Mouse (Mus musculus) right cerebral cortex, postnatal 10 days (tissue): ENCODE results near the gene Cntrob.
"Not testable (repeated sequence)": the region's sequence is repeated elsewhere in the genome, so short reads cannot be mapped to it uniquely, and the experiment has no call there.

ENCODE experiments used
- DNase-seq, 2 experiments: peaks; one replicate each; pipeline ENCODE4 v3.0.0; 2021; ENCODE audit warnings: low spot score in 2 of 2

Cntrob gene

DNA sequence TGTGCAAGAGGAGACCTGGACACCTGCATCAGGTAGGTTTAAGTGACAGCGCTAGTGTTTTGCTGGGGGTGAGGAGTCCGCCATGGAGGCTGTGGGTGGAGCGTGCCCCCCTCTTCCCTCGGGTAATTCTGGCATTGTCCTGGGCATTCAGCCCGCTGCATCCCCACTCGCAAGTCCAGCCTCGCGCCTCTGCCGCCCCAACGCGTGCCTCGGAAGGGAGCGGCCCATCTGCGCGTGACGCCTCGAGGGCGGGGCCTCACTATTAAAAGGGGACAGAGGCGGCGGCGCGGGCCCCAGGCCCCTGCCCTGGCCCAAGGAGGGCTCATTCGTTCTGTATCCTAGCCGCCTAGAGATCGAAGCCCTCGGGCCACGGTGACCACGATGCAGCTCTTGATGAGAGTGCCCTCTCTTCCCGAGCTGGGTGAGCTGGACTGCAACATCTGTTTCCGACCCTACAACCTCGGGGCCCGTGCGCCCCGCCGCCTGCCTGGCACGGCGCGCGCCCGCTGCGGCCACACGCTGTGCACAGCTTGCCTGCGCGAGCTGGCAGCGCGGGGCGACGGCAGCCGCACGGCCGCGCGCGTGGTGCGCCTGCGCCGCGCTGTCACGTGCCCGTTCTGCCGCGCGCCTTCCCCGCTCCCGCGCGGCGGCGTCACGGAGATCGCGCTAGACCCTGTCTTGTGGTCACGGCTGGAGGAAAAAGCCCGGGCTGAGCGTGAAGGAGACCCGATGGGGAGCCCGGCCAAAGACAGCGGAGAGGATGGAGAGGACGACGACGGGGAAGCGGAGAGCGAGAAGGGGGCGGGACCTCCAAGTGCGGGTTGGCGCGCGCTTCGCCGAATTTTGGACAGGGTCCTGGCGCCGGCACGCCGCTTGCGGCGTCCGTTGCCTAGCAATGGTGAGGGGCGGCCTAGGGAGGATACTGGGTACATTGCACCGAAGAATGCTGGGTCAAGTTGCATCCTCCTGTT lies 16.9 kb upstream of the Cntrob start, which contains the start of gene Rnf227:
Rnf227 (plus strand) TSS at position 301 of the 971 bp plus-strand sequence.
- peak; percentile 83 to 87 for DNase-seq

DNA sequence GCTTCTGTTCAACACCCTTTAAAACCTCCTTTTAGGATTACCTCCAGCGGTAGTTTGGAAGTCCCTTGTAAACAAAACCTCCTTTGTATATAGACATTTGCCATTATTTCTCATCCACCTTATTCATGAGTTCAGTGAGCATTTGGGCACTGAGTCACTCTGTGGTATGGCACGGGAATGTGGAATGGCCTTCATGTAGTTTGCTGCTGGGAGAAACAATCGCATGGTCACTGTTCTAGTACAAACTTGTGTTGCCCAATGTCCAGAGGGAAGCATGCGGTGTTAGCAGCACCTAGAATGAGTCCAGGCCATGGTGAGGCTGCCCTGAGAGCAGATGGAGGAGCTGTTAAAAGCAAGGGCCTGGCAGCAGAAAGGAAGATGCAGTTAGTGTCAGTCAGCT lies 11.2 kb upstream of the Cntrob start:
- no peak for DNase-seq

DNA sequence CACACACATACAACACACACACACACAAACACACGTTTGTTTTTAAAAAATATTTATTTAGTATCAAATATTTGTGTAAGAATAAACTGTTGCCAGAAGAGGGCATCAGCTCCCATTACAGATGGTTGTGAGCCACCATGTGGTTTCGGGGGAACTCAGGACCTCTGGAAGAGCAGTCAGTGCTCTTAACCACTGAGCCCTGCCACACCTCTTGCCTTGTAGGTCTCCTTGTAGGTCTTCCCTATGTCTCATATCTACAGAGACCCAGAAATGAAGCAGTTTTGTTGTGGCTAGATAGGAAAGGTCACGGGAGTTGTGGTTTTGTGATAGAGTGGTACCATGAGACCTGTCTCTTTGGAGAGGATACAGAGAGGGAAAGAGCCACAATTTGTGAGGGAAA lies 10.3 kb upstream of the Cntrob start:
- no peak for DNase-seq

DNA sequence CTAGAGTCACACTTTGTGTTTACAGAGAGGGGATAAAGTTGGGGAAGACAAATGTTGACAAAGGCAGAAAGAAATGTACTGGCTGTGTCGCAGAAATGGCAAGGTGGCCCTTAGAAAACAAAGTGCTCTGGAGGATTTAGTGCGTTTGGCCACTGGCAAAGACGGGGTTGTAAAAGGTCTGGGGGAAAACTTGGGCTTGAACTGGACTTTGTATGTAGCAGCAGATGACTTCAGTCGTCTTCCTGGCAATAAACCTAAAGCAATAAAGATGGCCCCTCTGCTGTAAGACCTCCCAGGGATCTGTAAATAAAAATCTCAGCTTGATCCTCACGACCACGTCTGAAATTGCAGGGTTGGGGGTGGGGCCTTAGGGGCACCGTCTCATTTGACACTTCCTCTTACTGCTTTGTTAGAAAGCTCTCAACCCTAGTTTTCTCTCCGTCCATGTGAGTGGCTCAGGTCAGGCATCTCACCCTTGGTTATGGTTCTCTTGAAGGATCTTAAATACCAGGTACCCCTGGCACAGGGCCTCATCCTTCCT lies 9.2 kb upstream of the Cntrob start:
- DNase-seq = no peak

DNA sequence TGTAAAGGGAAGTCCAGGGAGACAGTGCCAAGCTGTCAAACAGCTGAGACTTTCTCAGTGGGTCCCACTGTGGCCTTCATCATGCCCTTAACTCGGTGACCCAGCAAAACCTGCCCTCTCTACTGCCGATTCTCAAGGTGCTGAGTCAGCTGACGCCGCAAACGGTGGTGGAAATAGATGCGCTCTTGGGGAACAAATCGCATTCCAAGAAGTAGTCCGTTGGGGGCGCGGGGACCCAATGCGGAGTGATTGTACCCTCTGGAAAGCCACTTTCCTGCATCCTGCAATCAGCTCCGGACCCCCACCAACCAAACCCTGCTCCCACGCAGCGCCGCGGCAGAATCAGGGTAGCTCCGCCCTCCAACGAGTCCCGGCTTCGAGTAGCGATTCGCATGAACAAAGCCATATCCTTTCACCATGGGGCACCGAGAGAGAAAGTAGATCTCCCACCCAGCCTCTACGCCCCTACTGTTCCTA lies 8.4 kb upstream of the Cntrob start:
- DNase-seq = peak; percentile 93

DNA sequence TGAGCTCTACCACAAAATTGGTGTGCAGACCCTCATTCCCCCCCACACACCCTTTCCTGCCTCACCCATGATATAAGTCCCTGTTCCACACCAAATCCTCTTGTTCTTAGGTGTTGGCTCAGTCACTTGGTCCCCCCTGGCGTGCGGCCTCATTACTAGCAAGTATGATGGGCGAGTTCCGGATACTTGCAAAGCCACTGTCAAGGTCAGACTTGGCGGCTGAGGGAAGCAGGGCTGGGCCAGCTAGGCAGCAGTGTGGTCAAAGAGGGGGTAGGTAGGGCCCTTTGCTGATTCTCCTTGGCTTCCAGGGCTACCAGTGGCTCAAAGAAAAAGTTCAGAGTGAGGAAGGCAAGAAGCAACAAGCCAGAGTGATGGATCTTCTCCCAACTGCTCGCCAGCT lies 7.6 kb upstream of the Cntrob start:
- no peak for DNase-seq

DNA sequence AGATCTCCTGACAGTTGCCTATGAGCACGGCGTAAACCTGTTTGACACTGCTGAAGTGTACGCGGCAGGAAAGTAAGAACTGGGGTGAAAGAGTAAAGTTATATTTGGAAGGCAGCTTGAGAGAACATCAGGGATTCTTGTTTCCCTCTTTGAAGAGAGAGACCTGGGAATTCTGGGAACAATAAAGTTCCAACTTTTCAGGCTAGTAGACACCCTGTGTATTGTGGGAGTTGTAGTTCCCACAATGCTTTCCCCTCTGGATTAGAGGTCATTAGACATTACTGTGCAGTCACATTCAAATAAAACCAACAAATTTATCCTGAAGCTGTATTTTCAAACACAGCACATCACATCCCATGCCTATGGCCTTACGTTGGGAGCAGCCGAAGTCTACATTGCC lies 4.9 kb upstream of the Cntrob start:
- no peak for DNase-seq

DNA sequence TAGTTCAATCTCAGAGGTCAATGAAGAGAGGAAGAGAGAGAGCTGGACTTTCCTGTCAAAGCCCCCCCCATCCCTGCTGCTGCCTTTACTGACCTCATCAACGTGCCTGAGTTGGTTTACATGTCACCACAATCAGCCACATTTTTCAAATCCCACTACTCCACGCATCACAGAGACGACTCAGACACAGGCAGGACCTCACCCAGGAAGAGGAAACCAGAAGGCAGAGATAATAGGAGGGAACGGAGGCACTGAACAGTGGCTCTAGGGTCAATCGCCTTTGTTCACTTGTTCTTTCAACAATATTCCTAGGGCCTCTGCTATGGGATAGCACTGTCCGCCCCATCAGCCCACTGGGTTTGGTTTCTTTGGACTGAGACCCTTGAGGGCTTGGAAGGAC lies 4.1 kb upstream of the Cntrob start:
- no peak for DNase-seq

DNA sequence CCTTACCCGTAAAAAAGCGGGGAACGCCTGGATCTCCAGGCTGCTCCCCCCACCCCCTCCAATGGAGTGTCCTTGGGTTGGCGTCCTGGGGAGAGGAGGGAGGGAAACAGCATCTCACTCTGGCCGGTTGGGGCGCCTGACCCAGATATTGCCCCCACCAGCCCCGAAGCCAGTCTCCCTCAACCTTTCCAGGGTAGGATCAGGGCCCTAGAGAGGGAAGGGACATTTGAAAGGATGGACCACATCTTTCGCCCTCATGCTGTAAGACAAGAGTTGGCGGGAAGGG lies 3.5 kb upstream of the Cntrob start:
- no peak for DNase-seq

DNA sequence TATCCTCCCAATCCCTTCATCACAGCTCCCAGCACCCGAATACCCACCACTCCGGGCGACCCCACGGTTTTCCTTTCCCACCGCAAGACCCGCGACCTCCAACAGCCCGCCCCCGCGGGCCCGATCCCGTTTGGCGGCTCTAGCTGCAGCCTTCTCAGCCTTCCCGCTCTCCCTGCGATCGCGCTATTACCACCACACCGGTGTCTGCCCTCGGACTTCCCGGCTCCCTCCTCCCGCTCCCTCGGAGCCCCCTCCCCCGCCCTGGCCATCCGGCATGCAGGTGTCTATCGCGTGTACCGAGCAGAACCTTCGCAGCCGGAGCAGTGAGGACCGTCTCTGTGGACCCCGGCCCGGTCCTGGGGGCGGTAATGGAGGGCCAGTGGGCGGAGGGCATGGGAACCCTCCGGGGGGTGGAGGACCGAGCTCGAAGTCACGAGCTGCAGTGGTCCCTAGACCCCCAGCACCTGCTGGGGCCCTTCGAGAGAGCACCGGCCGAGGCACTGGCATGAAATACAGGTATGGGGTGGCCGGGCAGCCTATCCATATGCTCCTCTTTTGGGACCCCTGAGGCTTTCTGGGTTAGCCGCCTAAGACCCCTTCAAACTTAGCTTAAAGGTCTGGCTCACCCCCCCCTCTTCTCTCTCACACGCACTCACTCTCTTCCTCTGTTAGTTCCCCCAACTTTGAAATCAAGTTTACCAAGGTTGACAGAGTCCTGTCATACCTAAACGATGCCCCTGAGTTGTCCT lies 3.0 kb upstream of the Cntrob start:
- DNase-seq = peak in 1 of 2 experiments; percentile 58

DNA sequence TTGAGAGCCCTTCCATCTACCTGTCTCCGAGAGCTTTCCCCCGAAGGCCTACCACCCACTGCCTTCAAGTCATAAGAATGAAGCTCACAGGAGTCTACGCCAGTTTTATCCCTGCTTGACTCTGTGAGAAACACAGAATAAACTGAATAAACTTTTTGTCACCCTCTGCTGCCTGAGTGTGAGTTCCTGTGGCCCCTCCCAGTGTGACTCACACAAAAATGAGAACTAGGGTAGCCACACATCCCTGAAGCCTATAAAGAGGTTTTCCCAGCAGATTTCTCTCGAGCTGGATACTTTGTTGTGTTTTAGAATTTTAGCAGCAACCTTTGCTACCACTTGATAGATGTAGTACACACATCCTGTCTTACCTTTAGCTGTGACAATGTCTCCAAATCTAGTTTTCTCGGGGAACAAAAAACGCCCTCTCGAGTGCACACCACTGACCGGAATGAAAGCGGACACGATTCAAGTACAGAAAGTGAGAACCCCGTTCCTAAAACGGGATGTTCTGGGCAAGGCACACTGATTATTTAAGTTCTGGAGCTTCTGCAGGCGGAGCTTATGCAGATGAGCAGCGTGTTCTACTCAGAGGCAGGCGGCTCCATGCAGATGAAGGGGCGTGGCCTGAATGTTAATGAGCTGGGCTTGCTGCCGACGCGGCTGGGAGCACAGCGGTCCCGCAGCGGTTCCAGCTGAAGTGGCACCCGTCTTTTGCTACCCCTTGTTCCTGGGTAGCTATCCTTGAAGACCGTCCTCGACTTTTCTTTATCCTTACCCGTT lies 2.2 kb upstream of the Cntrob start, which contains the start of gene Kcnab3:
Kcnab3 (plus strand) TSS at position 631 of the 780 bp plus-strand sequence.
- DNase-seq = peak; percentile 92 to 93

DNA sequence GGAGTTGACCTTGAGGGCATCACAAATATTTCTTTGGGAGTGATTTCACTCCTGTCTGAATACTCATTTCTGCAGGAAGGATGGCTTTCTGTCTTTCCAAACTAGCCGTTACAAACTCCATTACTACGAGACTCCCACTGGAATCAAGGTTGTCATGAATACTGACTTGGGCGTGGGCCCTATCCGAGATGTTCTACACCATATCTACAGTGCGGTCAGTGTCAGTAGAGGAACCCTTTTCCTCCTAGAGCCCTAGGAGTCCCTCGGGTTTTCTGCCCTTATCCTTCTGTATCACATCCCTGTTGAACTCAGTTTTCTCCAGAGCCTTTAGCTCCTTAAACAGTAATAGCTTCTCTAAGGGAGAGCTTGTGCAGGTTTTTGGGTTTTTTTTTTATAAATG lies 1.2 kb upstream of the Cntrob start:
- no peak for DNase-seq

DNA sequence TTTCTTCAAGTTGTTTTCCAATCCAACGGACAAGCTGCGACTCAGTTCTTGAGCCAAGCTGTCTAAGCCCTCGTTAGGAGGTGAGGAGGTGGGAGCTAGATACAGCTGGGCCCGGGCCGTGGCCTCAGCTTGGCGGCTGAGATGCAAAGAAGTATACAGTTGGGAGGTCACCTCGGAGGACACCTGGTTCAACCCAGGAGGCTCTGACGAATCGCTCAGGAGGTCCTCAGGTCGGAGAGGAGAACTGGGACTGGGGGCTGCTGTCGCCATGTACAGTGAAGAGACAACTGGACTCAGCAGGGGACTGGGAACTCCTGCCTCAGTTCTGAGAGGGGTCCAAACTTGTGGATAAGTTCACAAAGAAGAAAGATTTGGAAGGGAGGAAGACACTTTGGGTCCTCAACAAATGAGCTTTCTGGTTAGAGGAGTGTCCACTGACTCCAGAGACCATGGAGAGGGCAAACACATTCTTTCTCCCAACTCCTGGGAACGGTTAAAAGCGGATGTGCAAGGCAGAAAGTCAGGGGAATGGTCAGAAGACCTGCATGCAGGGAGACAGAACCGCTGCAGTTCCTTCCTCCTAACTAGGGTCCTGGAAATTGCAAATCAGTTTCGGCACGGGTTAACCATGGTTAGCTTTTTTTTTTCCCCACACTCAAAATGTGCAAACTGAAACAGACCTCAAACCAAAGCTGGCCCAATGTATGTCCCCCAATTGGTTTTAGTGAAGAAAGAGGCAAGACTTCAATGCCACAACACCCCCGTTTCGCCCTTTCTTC lies 693 bp downstream of the Cntrob start:
- no peak for DNase-seq

DNA sequence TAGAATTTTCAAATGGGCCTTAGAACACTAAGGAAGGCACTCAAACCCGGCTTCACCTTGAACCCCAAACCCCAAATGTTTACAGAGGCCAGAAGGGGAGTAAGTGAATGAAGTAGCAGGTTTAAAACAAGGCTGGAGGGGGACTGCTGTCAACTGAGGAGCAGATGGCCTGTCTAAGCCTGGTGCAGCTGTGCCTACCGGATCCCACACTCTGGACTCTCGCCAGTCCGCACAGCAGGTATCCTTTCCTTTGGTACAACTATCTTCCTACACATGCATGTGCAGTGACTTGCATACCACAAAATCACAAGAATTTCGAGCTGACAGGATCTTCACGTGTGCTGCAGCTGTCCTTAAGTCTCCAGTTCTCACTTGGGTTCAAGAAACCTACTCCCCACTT lies 1.6 kb downstream of the Cntrob start:
- peak in 1 of 2 experiments; percentile 59 for DNase-seq

DNA sequence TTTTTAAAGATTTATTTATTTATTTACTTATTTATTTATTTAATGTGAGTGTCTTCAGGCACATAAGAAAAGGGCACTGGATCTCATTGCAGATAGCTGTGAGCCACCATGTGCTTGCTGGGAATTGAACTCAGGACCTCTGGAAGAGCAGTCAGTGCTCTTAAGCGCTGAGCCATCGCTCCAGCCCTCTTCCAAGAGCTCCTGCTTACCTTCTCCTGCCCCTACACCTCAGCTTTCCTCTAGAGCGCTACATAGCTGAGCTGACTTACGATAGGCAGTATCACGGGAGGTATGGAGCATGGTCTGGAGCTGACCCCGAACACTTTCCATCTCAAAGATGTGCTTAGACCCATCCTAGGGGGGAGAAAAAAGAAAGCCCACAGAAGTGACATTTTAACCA lies 2.0 kb downstream of the Cntrob start:
- DNase-seq = no peak

DNA sequence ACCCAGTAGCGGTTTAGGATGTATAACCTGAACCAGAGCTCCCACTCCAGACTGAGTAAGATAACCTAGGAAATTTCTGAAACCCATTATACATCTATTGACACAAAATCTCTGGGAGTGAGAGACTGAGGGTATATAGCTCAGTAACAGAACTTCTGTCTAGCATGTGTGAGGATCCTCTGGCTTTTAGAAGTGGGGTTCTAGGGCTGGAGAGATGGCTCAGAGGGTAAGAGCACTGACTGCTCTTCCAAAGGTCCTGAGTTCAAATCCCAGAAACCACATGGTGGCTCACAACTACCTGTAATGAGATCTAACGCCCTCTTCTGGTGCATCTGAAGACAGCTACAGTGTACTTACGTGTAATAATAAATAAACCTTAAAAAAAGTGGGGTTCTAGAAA lies 5.6 kb downstream of the Cntrob start:
- not testable (repeated sequence) for DNase-seq

DNA sequence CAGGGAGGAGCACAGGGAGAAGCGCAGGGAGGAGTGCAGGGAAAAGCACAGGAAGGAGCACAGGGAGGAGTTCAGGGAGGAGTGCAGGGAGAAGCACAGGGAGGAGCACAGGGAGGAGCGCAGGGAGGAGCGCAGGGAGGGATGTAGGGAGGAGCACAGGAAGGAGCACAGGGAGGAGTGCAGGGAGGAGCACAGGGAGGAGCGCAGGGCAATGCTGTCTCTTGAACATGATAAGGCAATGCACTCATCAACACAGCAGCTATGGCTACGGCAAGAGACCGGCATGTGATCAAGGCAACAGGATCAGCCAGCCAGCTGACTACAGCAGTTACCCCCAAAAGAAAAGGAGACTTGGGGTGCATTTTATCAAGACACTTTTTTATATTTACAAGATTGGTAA lies 7.2 kb downstream of the Cntrob start:
- DNase-seq = no peak

DNA sequence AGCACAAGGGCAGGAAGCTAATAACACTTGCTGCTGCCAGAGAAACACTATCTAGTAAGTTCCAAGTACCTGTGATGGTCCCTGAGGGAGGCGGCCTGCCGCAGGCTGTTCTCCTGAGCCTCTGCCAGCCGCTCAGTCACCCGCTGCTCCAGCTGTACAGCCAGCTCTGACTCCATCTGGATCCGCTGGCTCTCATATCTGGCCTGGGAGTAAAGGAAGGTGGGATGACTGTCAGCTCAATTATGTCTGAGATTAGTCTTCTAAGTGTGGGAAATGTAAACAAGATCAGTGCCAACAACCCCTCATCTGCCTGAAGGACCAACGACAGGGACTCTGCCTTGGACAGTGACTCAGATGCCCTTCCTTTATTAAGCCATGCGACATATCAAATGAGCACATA lies 12.3 kb downstream of the Cntrob start:
- no peak for DNase-seq

DNA sequence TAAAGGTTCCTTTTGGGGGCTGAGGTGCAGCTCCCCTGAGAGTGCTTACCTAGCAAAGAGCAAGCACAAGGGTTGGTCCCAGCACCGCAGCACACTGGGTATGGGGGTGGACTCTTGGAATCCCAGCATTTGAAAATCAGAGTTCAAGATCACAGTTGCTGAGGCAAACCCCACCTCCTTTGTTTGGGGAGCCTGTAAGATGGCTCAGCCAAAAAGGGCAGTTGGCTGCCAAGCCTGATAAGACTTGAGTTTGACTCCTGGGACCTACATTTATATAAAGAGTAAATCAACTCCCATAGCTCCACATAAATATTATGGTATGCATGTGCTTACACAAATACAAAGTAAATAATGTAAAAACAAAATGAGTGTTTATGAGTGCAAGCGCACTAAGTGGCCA lies 17.5 kb downstream of the Cntrob start:
- DNase-seq = no peak

DNA sequence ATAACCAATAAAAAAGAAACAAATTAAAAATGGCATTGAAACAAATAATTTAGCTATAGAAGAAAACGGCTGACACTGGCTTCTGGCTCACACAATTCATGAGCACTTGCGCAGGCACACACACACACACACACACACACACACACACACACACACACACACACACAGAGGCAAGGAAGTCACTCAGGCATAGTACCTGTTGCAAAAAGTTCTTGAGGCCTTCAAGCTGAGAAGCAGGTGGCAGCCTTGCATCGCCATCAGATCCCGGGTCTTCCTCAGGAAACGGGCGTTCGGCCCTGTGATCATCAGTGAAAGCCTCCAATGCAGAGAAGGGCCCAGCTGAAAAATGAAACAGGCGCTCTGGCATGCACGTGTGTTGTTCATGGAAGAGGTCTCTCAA lies 18.3 kb downstream of the Cntrob start:
- DNase-seq = no peak

DNA sequence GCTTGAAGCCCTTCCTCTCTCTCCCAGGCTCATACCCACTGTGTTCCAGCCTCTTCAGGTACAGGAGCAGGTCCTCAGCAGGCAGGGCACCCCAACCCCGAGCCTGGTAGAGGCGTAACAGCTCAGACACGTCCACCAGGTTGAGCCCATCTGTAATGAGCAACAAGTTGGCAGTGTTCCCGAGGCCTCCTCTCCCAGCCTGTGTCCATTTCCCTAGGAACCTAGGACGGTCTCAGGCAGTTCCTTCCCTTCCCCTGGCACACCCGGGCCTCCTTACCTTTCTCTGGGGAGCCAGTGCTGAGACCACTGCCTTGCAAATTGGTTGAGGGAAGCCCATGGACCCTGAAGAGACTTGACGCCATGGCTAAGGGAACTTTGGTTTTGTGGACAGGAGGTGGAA lies 20.8 kb downstream of the Cntrob start:
- DNase-seq = no peak
